Mouse (Mus musculus): ENCODE measurements around the gene Ebf1. TPM values are rescaled to one million over a fixed set of nuclear protein-coding genes. Genes with fewer than 3 reads are reported as not detected.

Gene Ebf1
- polyA plus RNA-seq, 1 experiment, result 2.7 TPM

GRCm38 (mm10) chr11:44911765-44912164, 294.6 kb downstream of the Ebf1 start:
- H3K4me3 ChIP-seq, result no peak overlapping the region
- H3K4me2 ChIP-seq (ENCODE audit: low read depth), result no peak overlapping the region
- H3K27me3 ChIP-seq (ENCODE audit: control insufficient read depth, insufficient read depth, insufficient read length), result no peaks in the 10 kb centered on the region
- peaks cover 3% of the 10 kb centered on the region for H3K36me3 ChIP-seq (ENCODE audit: control insufficient read depth, insufficient read depth)
- no peak overlapping the region for H3ac ChIP-seq (ENCODE audit: control insufficient read depth, insufficient read length)
- TF ChIP-seq MYOG (IDR thresholded peaks at IDR 0.05; ENCODE audit: control insufficient read depth in 1 of 3, insufficient read depth in 1 of 3, insufficient read length in 2 of 3, low read depth in 2 of 3) (no peak), TCF12 (IDR thresholded peaks at IDR 0.05; ENCODE audit: insufficient read depth, poor library complexity, severe bottlenecking) (no peak), REST (IDR thresholded peaks at IDR 0.05; ENCODE audit: insufficient read depth, insufficient read length) (no peak), USF1 (IDR thresholded peaks at IDR 0.05; ENCODE audit: low read depth) (no peak)
- H3K79me2 ChIP-seq (ENCODE audit: control insufficient read depth, insufficient read depth), result no peaks in the 10 kb centered on the region

DNA sequence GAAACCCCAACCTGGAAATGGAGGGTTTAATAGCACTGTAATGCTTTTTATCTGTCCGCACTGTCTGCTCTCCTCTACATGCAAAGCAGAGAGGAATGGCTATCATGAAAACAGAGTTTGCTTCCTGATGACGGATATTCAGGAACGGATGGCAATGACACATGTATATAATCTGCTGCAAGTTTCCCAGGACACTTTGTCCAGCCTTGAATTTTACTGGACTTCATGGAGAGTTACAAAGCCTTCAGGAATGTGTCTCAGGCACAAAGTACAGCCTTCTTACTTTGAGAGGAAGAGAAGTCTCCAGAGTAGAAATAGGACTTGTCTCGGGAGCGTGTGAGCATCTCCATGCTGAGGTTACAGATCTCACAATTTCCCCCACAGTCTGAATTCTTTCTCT, 296.7 kb downstream of the Ebf1 start:
- no peak overlapping the region for H3K4me3 ChIP-seq
- TF ChIP-seq POLR2A (IDR thresholded peaks at IDR 0.05; ENCODE audit: insufficient read length, low read depth) (no peak), SRF (IDR thresholded peaks at IDR 0.05; ENCODE audit: control insufficient read depth, insufficient read length, low read depth) (no peak), TCF3 (IDR thresholded peaks at IDR 0.05; ENCODE audit: insufficient read length, low read depth) (no peak), MAX (IDR thresholded peaks at IDR 0.05; ENCODE audit: low read depth) (no peak), POLR2AphosphoS2 (IDR thresholded peaks at IDR 0.05; ENCODE audit: insufficient read length, low read depth) (no peak), MYOD1 (IDR thresholded peaks at IDR 0.05; ENCODE audit: control insufficient read depth in 1 of 3, insufficient read length in 2 of 3, low read depth in 2 of 3) (no peak), TCF12 (IDR thresholded peaks at IDR 0.05; ENCODE audit: insufficient read depth, poor library complexity, severe bottlenecking) (no peak), MYOG (IDR thresholded peaks at IDR 0.05; ENCODE audit: control insufficient read depth in 1 of 3, insufficient read depth in 1 of 3, insufficient read length in 2 of 3, low read depth in 2 of 3) (no peak), E2F4 (IDR thresholded peaks at IDR 0.05; ENCODE audit: insufficient read depth) (no peak), USF1 (IDR thresholded peaks at IDR 0.05; ENCODE audit: low read depth) (no peak), CEBPB (IDR thresholded peaks at IDR 0.05; ENCODE audit: insufficient read depth, poor library complexity, severe bottlenecking) (no peak), REST (IDR thresholded peaks at IDR 0.05; ENCODE audit: insufficient read depth, insufficient read length) (no peak)
- H3K27me3 ChIP-seq (ENCODE audit: control insufficient read depth, insufficient read depth, insufficient read length), result no peaks in the 10 kb centered on the region
- H3K79me2 ChIP-seq (ENCODE audit: control insufficient read depth, insufficient read depth), result no peaks in the 10 kb centered on the region
- peaks cover 3% of the 10 kb centered on the region for H3K36me3 ChIP-seq (ENCODE audit: control insufficient read depth, insufficient read depth)
- H3ac ChIP-seq (ENCODE audit: control insufficient read depth, insufficient read length), result no peak overlapping the region
- H3K4me2 ChIP-seq (ENCODE audit: low read depth), result no peak overlapping the region

GRCm38 (mm10) chr11:44917059-44917458, 299.9 kb downstream of the Ebf1 start:
- H3K27me3 ChIP-seq (ENCODE audit: control insufficient read depth, insufficient read depth, insufficient read length), result no peaks in the 10 kb centered on the region
- H3K4me3 ChIP-seq, result no peak overlapping the region
- no peak overlapping the region for H3ac ChIP-seq (ENCODE audit: control insufficient read depth, insufficient read length)
- TF ChIP-seq POLR2AphosphoS2 (IDR thresholded peaks at IDR 0.05; ENCODE audit: insufficient read length, low read depth) (no peak), TCF12 (IDR thresholded peaks at IDR 0.05; ENCODE audit: insufficient read depth, poor library complexity, severe bottlenecking) (no peak), USF1 (IDR thresholded peaks at IDR 0.05; ENCODE audit: low read depth) (no peak), MAX (IDR thresholded peaks at IDR 0.05; ENCODE audit: low read depth) (no peak), MYOD1 (IDR thresholded peaks at IDR 0.05; ENCODE audit: control insufficient read depth in 1 of 3, insufficient read length in 2 of 3, low read depth in 2 of 3) (no peak), POLR2A (IDR thresholded peaks at IDR 0.05; ENCODE audit: insufficient read length, low read depth) (no peak), E2F4 (IDR thresholded peaks at IDR 0.05; ENCODE audit: insufficient read depth) (no peak), MYOG (IDR thresholded peaks at IDR 0.05; ENCODE audit: control insufficient read depth in 1 of 3, insufficient read depth in 1 of 3, insufficient read length in 2 of 3, low read depth in 2 of 3) (no peak)
- no peaks in the 10 kb centered on the region for H3K79me2 ChIP-seq (ENCODE audit: control insufficient read depth, insufficient read depth)
- H3K36me3 ChIP-seq (ENCODE audit: control insufficient read depth, insufficient read depth), result no peaks in the 10 kb centered on the region
- no peak overlapping the region for H3K4me2 ChIP-seq (ENCODE audit: low read depth)

GRCm38 (mm10) chr11:44923138-44923537, 306.0 kb downstream of the Ebf1 start:
- Histone ChIP-seq H3K4me3 (no peak overlapping the region), H3K36me3 (ENCODE audit: control insufficient read depth, insufficient read depth) (no peaks in the 10 kb centered on the region), H3K27me3 (ENCODE audit: control insufficient read depth, insufficient read depth, insufficient read length) (no peaks in the 10 kb centered on the region), H3K79me2 (ENCODE audit: control insufficient read depth, insufficient read depth) (no peaks in the 10 kb centered on the region), H3K4me2 (ENCODE audit: low read depth) (no peak overlapping the region), H3ac (ENCODE audit: control insufficient read depth, insufficient read length) (no peak overlapping the region)
- TF ChIP-seq MYOG (IDR thresholded peaks at IDR 0.05; ENCODE audit: control insufficient read depth in 1 of 3, insufficient read depth in 1 of 3, insufficient read length in 2 of 3, low read depth in 2 of 3) (no peak), SRF (IDR thresholded peaks at IDR 0.05; ENCODE audit: control insufficient read depth, insufficient read length, low read depth) (no peak), REST (IDR thresholded peaks at IDR 0.05; ENCODE audit: insufficient read depth, insufficient read length) (no peak), POLR2AphosphoS2 (IDR thresholded peaks at IDR 0.05; ENCODE audit: insufficient read length, low read depth) (no peak)

DNA sequence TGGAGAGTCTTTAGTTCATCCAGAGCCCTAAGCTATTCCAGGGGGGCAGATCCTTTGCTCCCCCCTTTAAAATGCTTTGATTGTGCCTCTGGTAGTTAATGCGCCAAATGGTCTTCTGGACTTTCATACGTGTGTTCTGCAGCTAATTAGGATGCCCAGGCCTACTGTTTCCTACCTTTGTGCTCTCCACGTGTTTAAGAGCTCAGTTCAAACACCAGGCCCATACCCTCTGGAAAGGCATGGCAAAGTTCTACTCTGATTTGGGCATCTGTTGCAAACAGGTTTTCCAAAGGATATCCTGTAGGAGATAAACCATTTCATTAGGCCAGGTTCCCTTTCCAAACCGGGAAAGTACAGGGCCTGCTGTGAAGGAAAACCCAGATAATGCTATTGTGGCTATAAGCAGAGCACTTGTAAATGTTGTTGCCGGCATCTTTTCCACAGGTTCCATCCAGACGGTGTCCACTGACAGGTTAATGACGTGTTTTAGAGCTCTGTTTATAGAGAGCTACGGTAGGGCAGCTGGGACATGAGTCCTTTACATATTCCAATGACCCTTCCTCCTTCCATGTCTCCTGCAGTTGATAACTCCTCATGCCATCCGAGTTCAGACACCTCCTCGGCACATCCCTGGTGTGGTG, 306.9 kb downstream of the Ebf1 start:
- TF ChIP-seq USF1 (IDR thresholded peaks at IDR 0.05; ENCODE audit: low read depth), result no peak
- no peak for TF ChIP-seq E2F4 (IDR thresholded peaks at IDR 0.05; ENCODE audit: insufficient read depth)
- no peak for TF ChIP-seq CEBPB (IDR thresholded peaks at IDR 0.05; ENCODE audit: insufficient read depth, poor library complexity, severe bottlenecking)
- no peak for TF ChIP-seq POLR2A (IDR thresholded peaks at IDR 0.05; ENCODE audit: insufficient read length, low read depth)
- no peak for TF ChIP-seq TCF12 (IDR thresholded peaks at IDR 0.05; ENCODE audit: insufficient read depth, poor library complexity, severe bottlenecking)
- TF ChIP-seq SRF (IDR thresholded peaks at IDR 0.05; ENCODE audit: control insufficient read depth, insufficient read length, low read depth), result no peak
- TF ChIP-seq MAX (IDR thresholded peaks at IDR 0.05; ENCODE audit: low read depth), result no peak
- TF ChIP-seq POLR2AphosphoS2 (IDR thresholded peaks at IDR 0.05; ENCODE audit: insufficient read length, low read depth), result no peak
- no peak for TF ChIP-seq REST (IDR thresholded peaks at IDR 0.05; ENCODE audit: insufficient read depth, insufficient read length)
- no peak for TF ChIP-seq MYOG (IDR thresholded peaks at IDR 0.05; ENCODE audit: control insufficient read depth in 1 of 3, insufficient read depth in 1 of 3, insufficient read length in 2 of 3, low read depth in 2 of 3)
- TF ChIP-seq MYOD1 (IDR thresholded peaks at IDR 0.05; ENCODE audit: control insufficient read depth in 1 of 3, insufficient read length in 2 of 3, low read depth in 2 of 3), result no peak
- no peak for TF ChIP-seq TCF3 (IDR thresholded peaks at IDR 0.05; ENCODE audit: insufficient read length, low read depth)

More for the DNA sequence above, 306.9 kb downstream of the Ebf1 start:
- H3K4me2 ChIP-seq (ENCODE audit: low read depth), result no peak overlapping the region
- no peak overlapping the region for H3K4me3 ChIP-seq
- H3K27me3 ChIP-seq (ENCODE audit: control insufficient read depth, insufficient read depth, insufficient read length), result no peaks in the 10 kb centered on the region
- H3K79me2 ChIP-seq (ENCODE audit: control insufficient read depth, insufficient read depth), result no peaks in the 10 kb centered on the region
- no peak overlapping the region for H3ac ChIP-seq (ENCODE audit: control insufficient read depth, insufficient read length)
- no peaks in the 10 kb centered on the region for H3K36me3 ChIP-seq (ENCODE audit: control insufficient read depth, insufficient read depth)

Measured in myocyte (in vitro differentiated cells).